Mouse (Mus musculus): ENCODE measurements around the gene Tom1l1.

- TF ChIP-seq CTCF (IDR thresholded peaks at IDR 0.05; ENCODE audit: low read depth, low read length) (no peak), POLR2A (IDR thresholded peaks at IDR 0.05; ENCODE audit: insufficient read depth, low read length) (no peak)
These were observed 25.1 kb downstream of the Tom1l1 start for GRCm38 (mm10) chr11:90663052-90663451.

All from ES-Bruce4 (cell line).